Mouse (Mus musculus) embryonic facial prominence, embryonic 11.5 days (tissue): ENCODE measurements around the gene Sipa1l2. TPM values are rescaled to one million over a fixed set of nuclear protein-coding genes. Genes with fewer than 3 reads are reported as not detected.

Experiments used
- ATAC-seq: fragments of 200-750 bp; cut with Nextera tagmentation; replicated peaks from 2 replicates; pipeline ENCODE4 v1.8.0; 2017; ENCODE audit warnings: low read depth; ENCODE audit not compliant: insufficient number of reproducible peaks, low FRiP score, low TSS enrichment
- DNase-seq: peaks from one replicate; pipeline ENCODE4 v3.0.0-alpha.2; 2015; ENCODE audit warnings: low spot score
- H3K27ac ChIP-seq: fragments of 300-500 bp; sonication (generic); replicated peaks from 2 replicates; pipeline ENCODE4 v1.5.1; 2014; ENCODE audit warnings: mild to moderate bottlenecking, low read depth, low read length, control low read depth
- H3K27me3 ChIP-seq: fragments of 300-500 bp; sonication (generic); 2 replicates; pipeline ENCODE4 v1.6.1; 2014; ENCODE audit warnings: mild to moderate bottlenecking, low read length, moderate library complexity, mixed read lengths; ENCODE audit not compliant: control insufficient read depth, insufficient read depth
- H3K36me3 ChIP-seq: fragments of 300-500 bp; sonication (generic); replicated peaks from 2 replicates; pipeline ENCODE4 v1.6.1; 2014; ENCODE audit warnings: low read depth, mild to moderate bottlenecking, low read length, moderate library complexity, mixed read lengths; ENCODE audit not compliant: control insufficient read depth, insufficient read depth
- H3K4me1 ChIP-seq: fragments of 300-500 bp; sonication (generic); 2 replicates; pipeline ENCODE4 v1.6.1; 2014; ENCODE audit warnings: low read length, mixed read lengths; ENCODE audit not compliant: control insufficient read depth, insufficient read depth
- H3K4me2 ChIP-seq: fragments of 300-500 bp; sonication (generic); 2 replicates; pipeline ENCODE4 v1.6.1; 2014; ENCODE audit warnings: low read depth, mild to moderate bottlenecking, control low read depth, low read length, moderate library complexity
- H3K4me3 ChIP-seq: fragments of 300-500 bp; sonication (generic); 2 replicates; pipeline ENCODE4 v1.5.1; 2014; ENCODE audit warnings: low read depth, low read length, control low read depth
- H3K9ac ChIP-seq: fragments of 300-500 bp; sonication (generic); replicated peaks from 2 replicates; pipeline ENCODE4 v1.6.1; 2014; ENCODE audit warnings: mild to moderate bottlenecking, control low read depth, low read length
- H3K9me3 ChIP-seq: fragments of 300-500 bp; sonication (generic); replicated peaks from 2 replicates; pipeline ENCODE4 v1.6.1; 2016; ENCODE audit warnings: mild to moderate bottlenecking, low read length, inconsistent platforms, mixed read lengths; ENCODE audit not compliant: control insufficient read depth
- WGBS: fragments of 180-500 bp; shearing (Covaris S2); extraction: QIAGEN DNeasy Blood & Tissue Kit; methylation state at CpG from one replicate; pipeline ENCODE4 v1.1.7; 2014; 5-methylcytosine and 5-hydroxymethylcytosine counted together
- polyA plus RNA-seq: library from polyadenylated mRNA; unstranded; fragments of >200 nt; fragmentation: Nextera tagmentation; extraction: Ambion mirVana; gene quantifications from 2 replicates; pipeline ENCODE4 v1.2.1, GENCODE M21; 2014

Sipa1l2 gene
- polyA plus RNA-seq, 1 experiment from 2014 or later = 9.4 TPM

DNA sequence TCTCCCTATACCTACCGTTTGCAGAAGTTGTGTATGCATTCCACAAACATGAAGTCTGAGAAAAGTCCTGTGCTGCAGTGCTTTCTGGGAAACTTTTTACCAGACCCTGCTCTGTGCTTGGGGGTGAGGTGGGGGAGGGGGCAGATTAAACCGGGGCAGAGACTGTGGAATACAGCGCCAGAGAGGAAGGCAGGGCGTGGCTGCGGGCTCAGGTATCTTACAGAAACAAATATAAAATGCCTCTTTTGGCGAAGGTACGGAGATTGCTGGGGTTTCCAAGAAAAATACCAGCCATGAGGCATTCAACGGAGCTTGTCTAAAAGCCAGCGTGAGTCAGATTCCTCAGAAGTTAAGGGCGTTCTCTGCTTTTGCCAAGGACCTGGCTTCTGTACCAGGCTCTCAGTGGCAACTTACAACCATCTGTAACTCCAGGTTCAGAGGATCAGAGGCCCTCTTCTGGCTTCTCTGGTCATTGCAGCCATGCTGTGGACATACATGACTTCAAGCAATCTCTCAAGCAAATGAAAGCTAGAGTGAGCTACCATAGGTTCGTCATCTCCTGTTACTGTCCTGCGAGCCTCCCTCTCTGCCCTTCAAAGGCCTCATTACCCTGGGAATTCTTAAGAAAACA lies 1.3 kb upstream of the Sipa1l2 start:
- DNase-seq (peak; percentile 51), ATAC-seq (no peak)
- no peak overlapping the region for H3K9ac ChIP-seq
- H3K36me3 ChIP-seq = no peaks in the 10 kb centered on the region
- 67% methylated on average over 12 of the region's 12 CpGs for WGBS
- peaks cover 7% of the 10 kb centered on the region for H3K4me1 ChIP-seq
- H3K9me3 ChIP-seq = no peaks in the 10 kb centered on the region
- no peak overlapping the region for H3K4me3 ChIP-seq
- H3K27ac ChIP-seq = no peak overlapping the region
- H3K27me3 ChIP-seq = 0 out of 2 replicates have a peak, but pooled peaks cover 3% of the 10 kb centered on the region
- H3K4me2 ChIP-seq = no peak overlapping the region

DNA sequence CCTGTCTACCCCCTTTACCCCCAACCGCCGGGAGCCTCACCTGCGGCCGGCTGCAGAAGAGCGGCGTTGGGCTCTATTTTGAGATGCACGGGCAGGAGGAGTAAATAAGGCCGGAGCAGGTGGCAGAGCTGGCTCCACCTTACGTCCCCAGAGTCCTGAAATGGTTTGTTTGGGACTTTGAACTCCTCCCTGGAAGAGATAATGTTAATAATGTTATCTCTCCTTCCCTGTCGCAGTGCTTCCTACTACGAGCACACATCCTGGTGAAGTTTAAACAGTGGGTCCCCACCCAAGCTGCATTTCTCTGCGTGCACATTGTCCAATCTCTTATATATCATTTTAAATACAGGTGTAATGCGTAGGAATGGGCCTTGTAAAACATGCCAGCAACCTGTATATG lies 781 bp upstream of the Sipa1l2 start:
- H3K4me2 ChIP-seq = peak overlapping the region; percentile 94

DNA sequence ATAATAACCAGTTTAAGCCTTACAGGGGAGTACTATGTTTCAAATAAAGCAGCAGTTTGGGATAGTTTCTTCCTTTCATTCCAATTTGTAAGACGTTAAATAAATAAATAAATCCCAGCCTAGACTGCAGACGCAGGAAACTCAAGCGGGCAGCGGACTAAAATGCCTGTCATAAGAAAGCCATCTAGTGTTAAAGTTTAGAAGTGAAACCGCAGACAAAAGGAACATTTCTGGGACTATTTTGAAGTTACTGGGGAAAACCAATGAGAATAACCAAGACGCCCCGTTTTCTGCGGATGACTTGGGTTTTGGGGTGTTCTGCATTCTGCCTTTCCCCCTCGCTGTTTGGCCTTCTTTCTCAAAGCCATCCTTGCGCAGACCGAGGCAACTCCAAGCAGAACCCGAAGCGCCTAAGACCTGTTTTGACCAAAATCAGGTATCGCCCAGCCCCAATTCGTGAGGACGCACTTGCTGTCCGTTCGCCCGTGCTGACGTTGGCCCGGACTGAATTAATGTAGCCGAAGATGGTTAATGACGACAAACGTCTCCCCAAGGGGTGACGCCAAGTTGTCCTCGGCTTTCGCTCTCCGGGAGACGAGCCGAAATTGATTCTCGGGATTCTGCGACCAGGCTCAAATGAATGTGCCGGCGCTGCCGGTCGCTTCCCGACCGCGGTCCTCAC lies 616 bp downstream of the Sipa1l2 start:
- no peak overlapping the region for H3K27ac ChIP-seq
- no peaks in the 10 kb centered on the region for H3K36me3 ChIP-seq
- ATAC-seq = no peak
- peaks cover 7% of the 10 kb centered on the region for H3K4me1 ChIP-seq
- peak; percentile 83 for DNase-seq
- WGBS = under 1% methylated on average over 39 of the region's 39 CpGs
- H3K9ac ChIP-seq = peak overlapping the region; percentile 78
- H3K27me3 ChIP-seq = 0 out of 2 replicates have a peak, but pooled peaks cover 3% of the 10 kb centered on the region
- H3K4me2 ChIP-seq = peak overlapping the region; percentile 93
- no peaks in the 10 kb centered on the region for H3K9me3 ChIP-seq
- H3K4me3 ChIP-seq = peak overlapping the region; percentile 83

More for the DNA sequence above, 781 bp upstream of the Sipa1l2 start:
- no peak for DNase-seq
- Histone ChIP-seq H3K4me1 (peaks cover 7% of the 10 kb centered on the region), H3K4me3 (peak overlapping the region; percentile 45), H3K27ac (no peak overlapping the region), H3K36me3 (no peaks in the 10 kb centered on the region), H3K9me3 (no peaks in the 10 kb centered on the region), H3K27me3 (0 out of 2 replicates have a peak, but pooled peaks cover 3% of the 10 kb centered on the region), H3K9ac (peak overlapping the region; percentile 62)
- WGBS = 16% methylated on average over 13 of the region's 13 CpGs
- no peak for ATAC-seq

DNA sequence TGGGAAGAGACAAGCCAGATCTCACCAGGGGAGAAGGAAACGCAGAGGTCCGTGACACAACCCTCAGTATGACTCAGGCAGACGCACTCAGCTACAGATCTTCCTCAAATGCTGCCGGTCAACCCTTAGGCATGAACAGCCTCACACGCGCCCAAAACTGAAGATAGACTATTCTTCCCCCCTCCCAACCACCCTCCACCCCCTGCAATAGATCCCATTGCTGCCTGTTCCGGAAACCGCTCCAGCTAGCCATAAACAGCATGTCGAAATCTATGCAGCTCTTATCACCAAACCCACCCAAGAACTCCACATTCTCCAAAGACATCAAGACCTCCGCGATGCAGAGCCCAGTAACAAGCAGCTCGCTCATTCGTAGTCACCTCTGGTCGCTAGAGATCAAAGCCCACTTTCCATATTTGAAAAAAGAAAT lies 1.2 kb downstream of the Sipa1l2 start:
- Histone ChIP-seq H3K9ac (peak overlapping the region; percentile 6; the same call in 1 of the 2 replicates), H3K27ac (no peak overlapping the region), H3K27me3 (0 out of 2 replicates have a peak, but pooled peaks cover 3% of the 10 kb centered on the region), H3K9me3 (no peaks in the 10 kb centered on the region), H3K4me3 (peak overlapping the region; percentile 83), H3K4me2 (peak overlapping the region; percentile 44), H3K36me3 (no peaks in the 10 kb centered on the region), H3K4me1 (peaks cover 7% of the 10 kb centered on the region)
- no peak for ATAC-seq
- WGBS = 4% methylated on average over 14 of the region's 14 CpGs
- DNase-seq = no peak

DNA sequence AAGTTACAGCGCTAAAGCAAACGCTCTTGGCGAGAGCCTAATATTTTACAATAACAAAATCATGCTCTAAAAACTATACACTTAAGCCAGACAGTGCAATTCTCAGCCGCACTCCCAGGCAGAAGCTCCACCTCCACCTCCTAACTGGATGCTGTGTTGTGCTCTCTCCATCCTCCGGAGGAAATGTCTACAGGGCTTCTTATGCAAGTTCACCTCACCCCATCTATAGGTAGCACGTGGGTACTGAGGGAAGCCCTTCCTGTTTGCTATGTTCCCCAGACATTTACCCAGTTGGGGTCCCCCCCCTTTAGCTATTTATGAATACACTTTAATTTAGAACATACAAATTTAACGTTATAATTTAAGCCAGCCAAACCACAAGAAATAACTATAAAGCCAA lies 2.0 kb downstream of the Sipa1l2 start:
- no peaks in the 10 kb centered on the region for H3K36me3 ChIP-seq
- DNase-seq (peak; percentile 43), ATAC-seq (no peak)
- H3K27ac ChIP-seq = no peak overlapping the region
- peaks cover 7% of the 10 kb centered on the region for H3K4me1 ChIP-seq
- H3K27me3 ChIP-seq = 0 out of 2 replicates have a peak, but pooled peaks cover 3% of the 10 kb centered on the region
- H3K9me3 ChIP-seq = no peaks in the 10 kb centered on the region
- H3K4me3 ChIP-seq = no peak overlapping the region
- H3K4me2 ChIP-seq = no peak overlapping the region
- 57% methylated on average over 7 of the region's 7 CpGs for WGBS
- no peak overlapping the region for H3K9ac ChIP-seq

DNA sequence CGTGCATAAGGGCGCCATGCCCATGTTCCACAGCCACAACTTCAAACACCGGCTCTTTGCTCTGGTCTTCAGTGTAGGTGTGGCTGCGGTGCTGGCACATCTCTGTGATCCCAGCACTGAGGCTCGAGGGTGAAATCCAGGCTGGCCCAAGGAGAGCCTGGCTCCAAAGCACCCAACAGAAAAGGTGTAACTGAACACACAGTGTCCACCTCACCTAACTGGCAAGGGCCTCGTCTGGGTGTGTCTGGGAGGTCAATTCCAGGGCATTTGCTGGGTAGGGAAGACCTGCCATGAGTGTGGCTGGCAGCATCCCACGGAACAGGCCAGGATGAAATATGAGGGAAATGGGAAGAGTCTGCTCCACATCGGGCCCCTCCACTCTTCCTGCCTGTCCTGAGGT lies 6.7 kb downstream of the Sipa1l2 start:
- peaks cover 4% of the 10 kb centered on the region for H3K4me1 ChIP-seq
- ATAC-seq = no peak
- 84% methylated on average over 8 of the region's 8 CpGs for WGBS

DNA sequence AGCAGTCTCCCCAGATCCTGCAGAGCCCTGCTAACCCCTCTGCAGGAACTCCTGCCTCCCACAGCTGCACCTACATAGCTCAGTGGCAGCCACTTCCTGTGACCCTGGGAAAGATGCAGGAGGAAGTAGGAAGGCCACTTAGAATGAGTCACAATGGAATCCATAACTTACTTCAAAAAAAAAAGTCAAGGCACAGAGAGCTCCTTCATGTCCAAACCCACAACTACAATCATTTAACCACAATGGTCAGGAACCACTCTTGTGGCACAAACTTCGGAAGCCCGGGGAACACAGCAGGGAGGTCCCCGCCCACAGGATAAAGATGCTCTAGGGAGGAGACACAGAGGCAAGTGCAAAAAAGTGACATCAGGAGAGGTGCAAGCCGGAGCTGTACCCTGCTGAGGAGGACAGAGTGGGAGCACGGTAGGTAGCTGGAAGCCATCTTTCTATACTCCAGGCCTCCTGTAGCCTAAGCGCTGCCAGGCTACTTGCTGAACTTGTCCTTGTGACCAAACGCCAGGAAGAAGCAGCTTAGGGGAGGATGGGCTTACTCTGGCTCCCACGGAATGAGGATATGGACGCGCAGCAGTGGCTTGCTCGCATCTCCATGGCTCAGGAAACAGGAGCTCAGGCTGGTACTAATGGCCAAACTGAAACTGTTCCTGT lies 8.7 kb downstream of the Sipa1l2 start:
- H3K4me1 ChIP-seq = no peaks in the 10 kb centered on the region; the same call in 1 of the 2 replicates
- no peak overlapping the region for H3K4me2 ChIP-seq
- no peaks in the 10 kb centered on the region for H3K9me3 ChIP-seq
- no peaks in the 10 kb centered on the region for H3K36me3 ChIP-seq
- H3K27ac ChIP-seq = no peak overlapping the region
- no peaks in the 10 kb centered on the region for H3K27me3 ChIP-seq
- DNase-seq (no peak), ATAC-seq (no peak)
- no peak overlapping the region for H3K4me3 ChIP-seq
- H3K9ac ChIP-seq = no peak overlapping the region
- WGBS = 62% methylated on average over 11 of the region's 11 CpGs

More for the DNA sequence above, 6.7 kb downstream of the Sipa1l2 start:
- H3K9me3 ChIP-seq = no peaks in the 10 kb centered on the region
- H3K4me2 ChIP-seq = no peak overlapping the region
- no peaks in the 10 kb centered on the region for H3K27me3 ChIP-seq
- no peak overlapping the region for H3K4me3 ChIP-seq
- no peak for DNase-seq
- no peak overlapping the region for H3K27ac ChIP-seq
- H3K36me3 ChIP-seq = no peaks in the 10 kb centered on the region
- no peak overlapping the region for H3K9ac ChIP-seq
